ENCODE assay signal across 7 mouse cellular contexts in the genomic region with DNA sequence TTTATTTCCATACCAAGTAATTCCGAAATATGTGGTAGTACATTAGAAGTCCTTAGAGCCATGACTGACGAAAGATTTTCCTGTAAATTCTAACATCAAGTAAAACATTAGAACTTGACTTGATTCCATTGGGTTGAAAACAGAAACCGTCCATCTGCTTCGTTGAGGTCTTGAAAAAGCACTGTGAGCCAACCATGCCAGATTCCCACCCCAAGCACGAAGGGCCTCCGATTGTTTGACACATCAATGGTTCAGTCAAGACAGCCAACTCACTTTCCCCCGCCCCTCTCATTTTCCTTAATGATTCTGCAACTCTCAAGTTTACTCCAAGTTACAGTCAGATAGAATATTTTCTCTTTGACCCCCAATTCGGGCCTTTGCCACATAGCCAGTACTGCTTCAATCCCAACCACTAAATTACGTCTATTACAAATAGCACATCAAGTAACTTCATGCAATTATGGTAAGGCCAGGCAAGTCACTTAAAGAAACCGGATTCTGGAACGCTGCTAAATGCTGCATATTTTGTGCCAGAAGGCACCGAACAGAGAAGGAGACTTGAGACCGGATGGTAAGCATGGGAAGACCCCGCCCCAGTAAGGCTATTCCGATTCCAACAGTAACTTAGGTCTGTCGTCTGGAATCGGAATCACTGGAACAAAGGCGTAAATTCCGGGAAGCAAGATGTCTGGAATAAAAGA. TPM values are rescaled to one million over a fixed set of nuclear protein-coding genes. Genes with fewer than 3 reads are reported as not detected.
DNase-seq lines count a peak whose midpoint lies in the region; ATAC-seq lines count a peak whose summit lies in the region.

No protein-coding gene starts in this region.

- no peaks in the 10 kb centered on the region for H3K9me3 ChIP-seq in megakaryocyte, embryonic 14.5 days
- no peaks in the 10 kb centered on the region for H3K9me3 ChIP-seq in forebrain, embryonic 15.5 days
- H3K9me3 ChIP-seq in midbrain, embryonic 10.5 days (replicated peaks) = peaks cover 23% of the 10 kb centered on the region; the same call in 1 of the 2 replicates

- H3K27me3 ChIP-seq in megakaryocyte, embryonic 14.5 days (replicated peaks) = no peaks in the 10 kb centered on the region
- H3K27me3 ChIP-seq in forebrain, embryonic 15.5 days = no peaks in the 10 kb centered on the region
- no peaks in the 10 kb centered on the region for H3K27me3 ChIP-seq in midbrain, embryonic 10.5 days (ENCODE audit: low read depth, poor library complexity, severe bottlenecking)

- peak overlapping the region; percentile 78 for H3K9ac ChIP-seq in forebrain, embryonic 15.5 days (replicated peaks)

- peak; percentile 66 for DNase-seq in brain, adult 2 months (ENCODE audit: low read depth, low spot score)
- DNase-seq in layer of hippocampus, adult 9-11 months = peak; percentile 20
- DNase-seq in midbrain, embryonic 10.5 days (ENCODE audit: low spot score) = peak; percentile 14
- DNase-seq in thymus, postnatal 0 days (ENCODE audit: low spot score) = peak; percentile 24

- peaks cover 12% of the 10 kb centered on the region for H3K36me3 ChIP-seq in megakaryocyte, embryonic 14.5 days (replicated peaks; ENCODE audit: low read length)
- H3K36me3 ChIP-seq in forebrain, embryonic 15.5 days = no peaks in the 10 kb centered on the region
- H3K36me3 ChIP-seq in midbrain, embryonic 10.5 days = peaks cover 24% of the 10 kb centered on the region

- peak overlapping the region; percentile 98 for H3K27ac ChIP-seq in forebrain, embryonic 15.5 days (replicated peaks)
- H3K27ac ChIP-seq in midbrain, embryonic 10.5 days (replicated peaks) = peak overlapping the region; percentile 96

- WGBS in forebrain, embryonic 15.5 days = 4% methylated on average over 19 of the region's 19 CpGs
- 5% methylated on average over 19 of the region's 19 CpGs for WGBS in midbrain, embryonic 10.5 days

- ATAC-seq in megakaryocyte, adult 5-6 weeks (ENCODE audit: poor library complexity, severe bottlenecking) = no peak
- ATAC-seq in forebrain, embryonic 15.5 days (replicated peaks) = peak; percentile 0; the same call in 1 of the 2 replicates

- peak overlapping the region; percentile 94 for H3K4me3 ChIP-seq in megakaryocyte, embryonic 14.5 days (replicated peaks)
- peak overlapping the region; percentile 73 for H3K4me3 ChIP-seq in forebrain, embryonic 15.5 days
- peak overlapping the region; percentile 84 for H3K4me3 ChIP-seq in midbrain, embryonic 10.5 days

- peaks cover 49% of the 10 kb centered on the region for H3K4me1 ChIP-seq in megakaryocyte, embryonic 14.5 days
- peaks cover 32% of the 10 kb centered on the region for H3K4me1 ChIP-seq in forebrain, embryonic 15.5 days
- peaks cover 21% of the 10 kb centered on the region for H3K4me1 ChIP-seq in midbrain, embryonic 10.5 days

- H3K4me2 ChIP-seq in forebrain, embryonic 15.5 days (replicated peaks) = peak overlapping the region; percentile 74

RNA-seq across cellular contexts. Expression of a gene that starts 1.1 kb away (rescaled TPM):
- 44.4 and 62.1 TPM in 2 replicates for polyA plus RNA-seq in megakaryocyte, embryonic 14.5 days (2012; ENCODE audit: insufficient read depth, low replicate concordance)
- total RNA-seq in megakaryocyte, adult 5-6 weeks (2015) = 68.7 and 74.6 TPM in 2 replicates
- 94.9 and 96.9 TPM in 2 replicates for total RNA-seq in megakaryocyte, adult 5-6 weeks (2017)
- polyA plus RNA-seq in forebrain, embryonic 15.5 days (2015; fragmentation: Nextera tagmentation; extraction: Ambion mirVana) = 142 and 149 TPM in 2 replicates
- 83.2 and 86.2 TPM in 2 replicates for polyA plus RNA-seq in midbrain, embryonic 10.5 days (2016; fragmentation: Nextera tagmentation; extraction: Ambion mirVana)
- 69.7 and 71.0 TPM in 2 replicates for polyA plus RNA-seq in thymus, postnatal 0 days (2015; fragmentation: Nextera tagmentation; extraction: Ambion mirVana)

RNA-seq across cellular contexts. Expression of a gene that starts 56.2 kb away (rescaled TPM):
- polyA plus RNA-seq in megakaryocyte, embryonic 14.5 days (2012; ENCODE audit: insufficient read depth, low replicate concordance) = 1.3 and 2.8 TPM in 2 replicates
- total RNA-seq in megakaryocyte, adult 5-6 weeks (2015) = 1.8 and 2.5 TPM in 2 replicates
- 1.8 and 1.9 TPM in 2 replicates for total RNA-seq in megakaryocyte, adult 5-6 weeks (2017)
- 104 and 106 TPM in 2 replicates for polyA plus RNA-seq in forebrain, embryonic 15.5 days (2015; fragmentation: Nextera tagmentation; extraction: Ambion mirVana)
- polyA plus RNA-seq in midbrain, embryonic 10.5 days (2016; fragmentation: Nextera tagmentation; extraction: Ambion mirVana) = 19.9 and 28.5 TPM in 2 replicates
- polyA plus RNA-seq in thymus, postnatal 0 days (2015; fragmentation: Nextera tagmentation; extraction: Ambion mirVana) = 6.4 and 6.9 TPM in 2 replicates

Comparison
In these comparisons a context has a peak if more than half of its experiments do, and no peak if none do; other contexts are left out.
1. DNase-seq: peak in every context shown above with its lines; median percentile 66 in brain, adult 2 months; 24 in thymus, postnatal 0 days; 20 in layer of hippocampus, adult 9-11 months; 14 in midbrain, embryonic 10.5 days.